Mouse (Mus musculus) lung, postnatal 4 days (tissue): Measurements from ENCODE around the gene Erc2.
"Not testable (repeated sequence)": the region's sequence is repeated elsewhere in the genome, so short reads cannot be mapped to it uniquely, and the experiment has no call there.

Experiments used
- DNase-seq, 2 experiments: peaks; one replicate each; pipeline ENCODE4 v3.0.0; 2021

Gene Erc2

GRCm38 (mm10) chr14:27837601-27838105 lies 215.4 kb downstream of the Erc2 start:
- DNase-seq = no peak

- no peak for DNase-seq
Measured at GRCm38 (mm10) chr14:27840120-27840519, 217.9 kb downstream of the Erc2 start.

DNA sequence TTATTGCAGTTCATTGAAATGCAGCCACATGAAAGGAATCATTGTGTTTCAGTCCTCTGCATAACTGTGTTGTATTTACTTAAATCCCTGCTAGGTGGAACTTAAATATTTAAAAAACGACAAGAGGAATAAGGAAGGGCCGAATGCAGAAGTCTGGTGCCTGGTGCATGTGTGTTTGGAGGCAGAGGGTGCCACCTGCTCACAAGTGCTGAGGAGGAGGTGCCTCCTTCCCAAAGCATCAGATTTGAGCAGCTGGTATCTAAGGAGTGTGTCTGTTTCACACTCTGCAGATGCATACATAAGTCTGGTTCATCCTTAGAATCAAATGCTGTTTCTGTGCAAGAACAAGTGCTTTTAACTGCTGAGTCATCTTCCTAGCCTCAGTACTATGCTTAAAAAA lies 224.6 kb downstream of the Erc2 start:
- DNase-seq = no peak

DNA sequence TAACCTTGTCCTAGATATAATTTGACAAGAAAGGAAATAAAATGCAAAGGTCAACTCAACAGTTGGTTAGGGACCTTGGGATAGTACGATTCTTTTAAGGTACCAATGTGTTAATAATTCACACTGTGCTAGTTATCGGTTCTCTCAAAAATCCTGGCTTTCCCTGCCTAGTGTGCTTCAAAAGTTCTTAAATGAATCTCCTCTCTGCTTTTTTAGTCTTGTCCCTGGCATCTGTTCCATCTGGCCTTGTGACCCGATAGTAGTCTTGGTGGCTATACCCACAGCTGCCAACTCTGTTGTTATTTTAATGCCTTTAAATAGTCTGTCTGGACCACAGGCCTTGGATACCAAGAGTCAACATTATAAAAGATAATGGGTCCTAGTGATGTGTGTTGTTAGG lies 225.1 kb downstream of the Erc2 start:
- no peak for DNase-seq

DNA sequence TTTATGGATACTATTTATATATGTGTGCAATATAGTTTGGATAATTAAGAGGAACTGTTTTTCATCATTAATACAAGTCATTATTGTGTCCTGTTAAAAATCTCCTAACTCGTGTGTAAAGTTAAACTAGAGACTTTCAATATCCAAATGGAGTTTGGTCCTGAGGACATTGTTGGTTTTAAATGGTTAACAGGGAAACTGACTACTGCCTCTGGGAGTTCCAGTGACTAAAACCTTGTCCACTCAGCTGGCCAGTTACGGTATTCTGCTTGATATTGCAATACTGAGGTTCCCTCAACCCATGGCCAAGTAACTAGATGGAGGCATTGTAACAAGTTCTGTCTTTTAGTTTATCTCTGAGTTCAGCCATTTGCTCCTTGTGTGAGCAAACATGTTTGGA lies 229.0 kb downstream of the Erc2 start:
- no peak for DNase-seq

DNA sequence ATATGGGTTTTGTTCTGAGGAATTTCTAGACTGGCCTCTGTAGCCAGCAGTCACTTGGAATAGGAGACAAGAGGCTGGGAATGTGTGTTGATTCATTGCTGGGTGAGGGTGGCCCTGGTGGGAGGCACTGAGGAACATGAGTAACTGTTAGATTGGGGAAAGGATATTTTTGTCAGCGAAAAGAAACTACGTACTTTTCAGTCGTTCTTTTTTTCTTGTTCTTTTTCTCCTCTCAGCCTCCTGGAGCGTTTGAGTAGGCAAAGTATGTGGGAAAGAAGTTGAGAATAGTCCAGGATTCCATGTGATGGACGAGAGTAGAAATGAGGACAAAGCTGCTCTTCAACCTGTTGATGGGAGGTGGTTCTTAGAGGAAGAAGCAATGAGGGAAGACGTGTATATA lies 230.4 kb downstream of the Erc2 start:
- no peak for DNase-seq

GRCm38 (mm10) chr14:27860371-27861046 lies 238.3 kb downstream of the Erc2 start:
- no peak for DNase-seq

GRCm38 (mm10) chr14:27862299-27862698 lies 240.1 kb downstream of the Erc2 start:
- DNase-seq = no peak

GRCm38 (mm10) chr14:27867386-27867785 lies 245.2 kb downstream of the Erc2 start:
- no peak for DNase-seq

DNA sequence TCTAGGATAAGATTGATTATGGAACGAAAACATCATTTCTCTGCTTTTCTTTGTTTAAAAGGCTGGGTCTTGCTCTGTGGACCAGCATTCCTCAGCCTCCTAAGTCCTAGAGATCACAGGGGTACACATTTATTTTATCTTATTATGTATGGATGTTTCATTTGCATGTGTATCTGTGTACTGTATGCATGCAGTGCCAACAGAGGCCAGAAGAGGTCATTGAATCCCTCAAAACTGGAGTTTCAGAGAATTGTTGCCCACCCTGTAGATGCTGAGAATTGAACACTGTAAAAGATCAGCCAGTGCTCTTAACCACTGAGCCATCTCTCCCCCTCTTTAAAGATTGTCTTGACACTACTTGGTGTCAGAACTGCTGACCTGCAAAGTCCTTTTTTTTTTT lies 251.4 kb downstream of the Erc2 start:
- no peak for DNase-seq

GRCm38 (mm10) chr14:27875991-27876411 lies 253.8 kb downstream of the Erc2 start:
- DNase-seq = no peak

- no peak for DNase-seq
Measured at GRCm38 (mm10) chr14:27881972-27882371, 259.7 kb downstream of the Erc2 start.

DNA sequence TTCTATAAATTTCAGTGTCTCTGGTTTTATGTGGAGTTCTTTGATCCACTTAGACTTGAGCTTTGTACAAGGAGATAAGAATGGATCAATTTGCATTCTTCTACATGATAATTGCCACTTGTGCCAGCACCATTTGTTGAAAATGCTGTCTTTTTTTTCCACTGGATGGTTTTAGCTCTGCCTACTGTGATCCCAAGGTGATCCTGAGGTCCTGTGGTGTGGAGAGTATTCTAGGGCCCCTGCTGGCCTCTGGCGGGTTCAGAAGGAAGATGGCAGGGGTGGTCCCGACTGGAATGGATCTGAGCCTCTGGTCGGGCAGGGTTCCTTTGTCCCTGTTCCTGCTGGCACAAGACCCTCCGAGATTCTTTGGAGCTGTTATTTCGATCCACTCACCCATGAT lies 264.1 kb downstream of the Erc2 start:
- DNase-seq = not testable (repeated sequence)

- DNase-seq = no peak
Measured at GRCm38 (mm10) chr14:27887488-27887887, 265.3 kb downstream of the Erc2 start.

GRCm38 (mm10) chr14:27889650-27890049 lies 267.4 kb downstream of the Erc2 start:
- no peak for DNase-seq

DNA sequence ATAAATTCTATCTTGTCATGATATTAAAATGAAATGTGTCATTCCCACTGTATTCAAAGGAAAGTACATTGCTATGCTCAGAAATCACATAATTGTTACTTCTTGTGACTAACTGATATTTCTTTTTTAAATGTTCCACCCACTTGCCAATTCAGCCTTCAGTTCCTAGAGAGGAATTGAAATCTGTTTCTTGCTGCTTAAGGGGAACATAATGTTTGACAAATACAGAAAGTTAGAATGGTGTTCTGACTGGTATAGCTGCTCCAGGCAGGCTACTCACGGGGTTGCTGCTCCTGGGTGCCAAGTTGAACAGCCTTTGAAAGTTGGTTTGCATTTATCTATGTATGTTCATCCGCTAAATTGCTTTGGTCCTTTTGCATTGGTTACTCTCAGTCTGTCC lies 270.2 kb downstream of the Erc2 start:
- DNase-seq = no peak

DNA sequence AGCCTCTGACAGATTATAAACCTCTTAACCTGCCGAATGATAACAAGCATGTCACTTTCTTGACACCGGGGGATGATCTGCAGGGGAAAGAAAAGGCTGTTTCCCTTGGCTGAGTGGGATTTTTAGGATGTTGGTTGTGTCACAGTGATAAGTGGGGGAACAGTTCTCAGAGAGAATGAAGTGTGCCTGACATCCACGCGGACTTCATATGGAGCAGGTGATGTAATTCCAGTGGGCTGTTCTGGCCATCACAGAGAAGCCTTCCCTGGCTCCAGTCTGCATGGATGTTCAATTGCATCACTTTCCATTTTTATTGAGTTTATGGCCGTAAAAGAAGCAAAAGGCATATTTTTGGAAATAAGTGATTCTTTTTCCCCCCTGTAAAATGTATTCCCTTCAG lies 279.5 kb downstream of the Erc2 start:
- DNase-seq = no peak

DNA sequence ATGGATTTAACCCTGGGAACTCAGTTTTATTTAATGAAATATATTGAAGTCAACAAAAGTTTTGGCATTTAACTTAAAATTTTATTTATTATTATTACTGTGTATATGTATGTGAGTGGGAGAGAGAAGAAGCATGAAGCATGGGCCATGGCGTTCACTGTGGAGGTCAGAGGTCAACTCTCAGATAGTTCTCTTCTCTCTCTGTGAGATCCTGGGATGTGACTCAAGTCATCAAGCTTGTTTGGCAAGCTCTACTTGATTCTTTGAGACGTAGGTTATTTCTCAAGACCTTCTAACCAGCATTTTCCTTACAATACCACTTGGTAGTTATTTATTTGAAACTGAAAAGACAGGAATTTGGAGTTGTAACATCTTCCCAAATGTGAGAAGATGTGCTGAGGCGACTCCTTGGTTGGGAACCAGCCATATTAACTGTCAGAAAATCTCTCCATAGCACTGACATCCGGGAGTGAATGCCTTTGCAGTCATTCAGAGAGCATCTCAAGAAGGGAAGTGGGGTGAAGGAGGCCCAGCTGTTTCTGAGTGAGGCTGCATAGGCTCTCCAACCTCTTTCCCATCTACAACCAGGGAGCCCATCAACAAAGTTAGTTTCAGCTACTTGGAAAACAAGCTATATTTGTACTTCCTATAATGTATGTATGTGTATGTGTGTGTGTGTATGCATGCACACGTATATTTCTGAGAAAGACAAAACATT lies 299.6 kb downstream of the Erc2 start:
- DNase-seq = no peak

DNA sequence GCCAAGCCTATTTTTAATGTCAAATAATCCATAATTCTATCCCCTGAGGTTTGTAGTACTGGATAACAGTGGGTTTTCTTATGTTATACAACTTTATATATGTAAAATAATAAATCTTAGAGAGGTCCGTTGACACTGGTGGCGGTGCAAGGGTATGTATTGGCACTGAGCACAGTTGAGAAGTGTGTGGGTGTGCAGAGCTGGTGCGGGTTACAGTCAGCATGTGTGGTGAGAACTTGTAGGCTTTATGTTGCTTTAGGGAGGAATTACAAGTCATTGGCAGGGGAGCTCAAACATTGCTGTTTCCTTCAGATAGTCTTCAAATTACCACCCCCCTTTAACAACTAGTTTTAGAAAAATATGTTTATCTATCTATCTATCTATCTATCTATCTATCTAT lies 305.1 kb downstream of the Erc2 start:
- no peak for DNase-seq

DNA sequence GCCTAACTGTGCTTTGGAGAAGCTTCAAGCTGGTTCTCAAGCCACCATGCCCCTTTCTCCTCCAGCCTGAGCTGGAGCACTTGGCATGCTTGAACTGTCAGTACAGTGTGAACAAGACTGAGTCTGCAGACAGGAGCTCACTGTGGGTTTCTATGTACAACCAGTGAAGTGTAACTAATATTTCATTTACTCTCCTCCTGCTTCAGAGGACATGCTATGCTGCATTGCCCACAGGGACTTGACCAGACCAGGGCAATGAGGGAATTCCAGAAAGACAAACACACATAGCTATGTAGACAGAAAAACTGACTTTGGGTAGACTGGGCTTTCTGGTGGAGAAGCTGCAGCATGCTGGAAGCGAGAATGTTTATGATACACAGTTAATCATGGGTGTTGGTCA lies 311.3 kb downstream of the Erc2 start:
- no peak for DNase-seq

DNA sequence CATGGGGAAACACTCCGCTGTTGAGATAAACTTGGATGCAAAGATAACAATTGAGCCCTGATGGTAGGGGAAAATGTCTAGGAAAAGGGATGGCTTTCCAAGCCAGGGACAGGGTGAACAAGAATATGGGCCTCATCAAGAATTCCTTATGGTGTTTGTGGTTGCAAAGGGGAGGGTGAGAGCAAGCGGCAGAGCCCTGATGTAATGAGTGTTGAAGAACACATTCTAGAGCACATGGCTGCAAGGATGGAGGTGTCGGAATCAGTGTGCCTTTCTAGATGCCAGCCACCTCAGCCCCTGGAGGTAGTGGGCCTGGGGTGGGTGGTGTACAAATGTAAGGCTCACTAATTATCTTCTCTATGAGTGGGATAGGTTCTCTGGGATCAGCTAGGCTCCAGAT lies 313.5 kb downstream of the Erc2 start:
- DNase-seq = no peak

DNA sequence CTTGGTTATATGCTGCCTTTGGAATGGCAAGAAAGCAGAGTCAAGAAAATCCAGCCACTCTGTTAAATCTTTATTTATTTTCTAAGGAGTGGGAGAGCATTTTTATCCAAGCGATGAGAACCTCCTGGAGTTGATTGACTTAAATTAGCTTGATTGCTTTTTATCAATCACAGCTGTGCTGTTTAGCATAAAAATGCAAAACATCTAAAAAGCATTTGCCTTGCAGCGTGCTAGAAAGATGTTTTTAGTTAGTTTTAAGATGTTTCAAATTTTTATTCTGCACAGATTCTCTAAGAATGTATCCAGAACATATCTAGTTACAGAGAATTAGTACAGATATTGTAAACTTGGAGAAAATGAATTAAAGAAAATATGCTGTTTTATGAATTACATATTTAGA lies 315.7 kb downstream of the Erc2 start:
- DNase-seq = no peak

- DNase-seq = no peak
Measured at GRCm38 (mm10) chr14:27945276-27945675, 323.0 kb downstream of the Erc2 start.

DNA sequence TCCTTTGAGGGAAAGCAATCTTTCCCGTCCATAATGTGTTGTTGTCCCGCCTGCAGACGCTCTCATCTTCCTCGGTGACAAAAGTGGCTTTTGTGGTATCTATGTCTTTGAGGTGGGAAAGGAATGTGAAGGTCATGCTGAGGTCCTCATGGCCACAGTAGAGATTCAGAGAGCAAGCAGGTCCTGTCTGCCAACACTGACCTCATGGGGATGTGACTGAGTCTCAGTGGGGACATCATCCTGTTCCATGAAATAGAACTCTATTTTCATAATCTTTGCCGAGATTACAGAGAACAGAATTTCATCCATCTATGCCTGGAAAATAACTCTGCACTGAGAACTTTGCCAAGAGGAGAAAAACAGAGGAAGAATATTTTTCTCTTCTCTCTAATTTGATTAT lies 324.0 kb downstream of the Erc2 start:
- no peak for DNase-seq

- DNase-seq = peak in 1 of 2 experiments; percentile 12
Measured at GRCm38 (mm10) chr14:27948391-27948790, 326.2 kb downstream of the Erc2 start.
